Mouse (Mus musculus) spleen, adult 2 months (tissue): ENCODE measurements around the gene Cfi. TPM values are rescaled to one million over a fixed set of nuclear protein-coding genes. Genes with fewer than 3 reads are reported as not detected.

ENCODE experiments used
- DNase-seq, 2 experiments: peaks; one replicate each; pipeline versions ENCODE4 v3.0.0 to v3.0.0-alpha.2; 2012 to 2021; ENCODE audit warnings: low spot score in 2 of 2, low read depth in 1 of 2
- H3K27ac ChIP-seq: fragments of 200-500 bp; 2 replicates; pipeline ENCODE4 v1.5.1; 2012; ENCODE audit warnings: low read length, inconsistent platforms; ENCODE audit not compliant: insufficient read depth
- H3K27me3 ChIP-seq: fragments of 200-500 bp; 2 replicates; pipeline ENCODE4 v1.6.1; 2012; ENCODE audit warnings: mild to moderate bottlenecking, moderate library complexity, low read length, inconsistent platforms; ENCODE audit not compliant: control insufficient read depth, insufficient read depth
- H3K36me3 ChIP-seq: fragments of 200-500 bp; 2 replicates; pipeline ENCODE4 v1.6.1; 2012; ENCODE audit warnings: mild to moderate bottlenecking, low read length, inconsistent platforms; ENCODE audit not compliant: control insufficient read depth, insufficient read depth
- H3K4me1 ChIP-seq: fragments of 200-500 bp; 2 replicates; pipeline ENCODE4 v1.6.1; 2011; ENCODE audit warnings: inconsistent platforms; ENCODE audit not compliant: control insufficient read depth, insufficient read depth, insufficient read length
- H3K4me3 ChIP-seq: fragments of 200-500 bp; 2 replicates; pipeline ENCODE4 v1.5.1; 2011; ENCODE audit warnings: mild to moderate bottlenecking, inconsistent platforms; ENCODE audit not compliant: insufficient read depth, insufficient read length; ENCODE audit errors: extremely low read depth
- CTCF ChIP-seq: fragments of 200-500 bp; IDR thresholded peaks from 2 replicates; pipeline ENCODE4 v1.5.1; 2011; ENCODE audit warnings: mild to moderate bottlenecking, inconsistent platforms; ENCODE audit not compliant: insufficient read depth, insufficient read length, insufficient replicate concordance; ENCODE audit errors: extremely low read depth
- POLR2A ChIP-seq: fragments of 200-500 bp; IDR thresholded peaks from 2 replicates; pipeline ENCODE4 v1.6.1; 2011; ENCODE audit warnings: low read depth, low read length, inconsistent platforms
- WGBS: fragments of 180-500 bp; shearing (Covaris S2); methylation state at CpG from one replicate; pipeline ENCODE4 v1.1.7; 2018; 5-methylcytosine and 5-hydroxymethylcytosine counted together
- polyA plus RNA-seq: library from polyadenylated mRNA; depleted of rRNA; stranded (reverse); fragments of >200 nt; gene quantifications from 2 replicates; pipeline ENCODE4 v1.2.3, GENCODE M21; 2012

The Cfi gene
- polyA plus RNA-seq, 1 experiment, result not detected

DNA sequence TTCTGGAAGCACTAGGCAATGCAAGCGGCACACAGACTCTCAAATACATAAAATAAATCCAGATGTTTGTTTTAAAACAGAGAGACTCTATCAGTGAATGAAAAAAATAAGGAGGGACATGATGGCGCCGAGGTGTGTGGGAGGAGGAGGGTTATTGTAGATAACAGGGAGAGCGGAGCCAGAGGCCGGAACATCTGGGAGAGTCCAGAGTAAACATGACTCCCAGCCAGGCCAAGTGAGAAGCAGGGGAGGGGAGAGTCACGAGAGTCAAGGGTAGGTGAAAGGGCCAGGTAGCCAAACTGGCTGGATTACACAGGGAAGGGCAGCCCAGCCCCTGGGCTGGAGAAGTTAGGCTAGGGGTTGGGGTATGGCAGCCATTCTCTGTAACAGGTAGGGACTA lies 60.9 kb downstream of the Cfi start:
- WGBS, result 95% methylated on average over 6 of the region's 6 CpGs
- no peak for DNase-seq
- TF ChIP-seq POLR2A (no peak), CTCF (no peak)
- Histone ChIP-seq H3K27ac (no peak overlapping the region), H3K36me3 (0 out of 2 replicates have a peak, but pooled peaks cover 1% of the 10 kb centered on the region), H3K4me1 (0 out of 2 replicates have a peak, but pooled peaks cover 2% of the 10 kb centered on the region), H3K27me3 (no peaks in the 10 kb centered on the region), H3K4me3 (no peak overlapping the region)

DNA sequence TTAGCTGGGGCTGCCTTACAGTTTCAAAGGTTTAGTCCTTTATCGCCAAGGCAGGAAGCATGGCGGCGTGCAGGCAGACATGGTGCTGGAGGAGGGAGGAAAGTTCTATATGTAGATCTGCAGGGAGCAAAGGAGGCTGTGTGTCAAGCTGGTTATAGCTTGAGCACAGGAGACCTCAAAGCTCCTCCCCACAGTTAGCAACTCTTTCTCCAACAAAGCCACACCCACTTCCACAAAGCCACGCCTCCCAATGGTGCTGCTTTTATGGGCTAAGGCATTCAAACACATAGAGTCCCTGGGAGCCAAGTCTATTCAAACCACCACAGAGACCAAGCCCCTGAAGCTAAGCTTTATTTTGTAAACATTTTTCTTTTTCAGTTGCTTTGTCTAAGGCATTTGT lies 63.2 kb downstream of the Cfi start:
- DNase-seq, result no peak
- 87% methylated on average over 4 of the region's 4 CpGs for WGBS
- H3K27ac ChIP-seq, result no peak overlapping the region
- no peaks in the 10 kb centered on the region for H3K27me3 ChIP-seq
- no peak for TF ChIP-seq CTCF
- no peak for TF ChIP-seq POLR2A
- peaks cover 7% of the 10 kb centered on the region; the same call in 1 of the 2 replicates for H3K4me1 ChIP-seq
- H3K4me3 ChIP-seq, result no peak overlapping the region
- no peaks in the 10 kb centered on the region for H3K36me3 ChIP-seq

DNA sequence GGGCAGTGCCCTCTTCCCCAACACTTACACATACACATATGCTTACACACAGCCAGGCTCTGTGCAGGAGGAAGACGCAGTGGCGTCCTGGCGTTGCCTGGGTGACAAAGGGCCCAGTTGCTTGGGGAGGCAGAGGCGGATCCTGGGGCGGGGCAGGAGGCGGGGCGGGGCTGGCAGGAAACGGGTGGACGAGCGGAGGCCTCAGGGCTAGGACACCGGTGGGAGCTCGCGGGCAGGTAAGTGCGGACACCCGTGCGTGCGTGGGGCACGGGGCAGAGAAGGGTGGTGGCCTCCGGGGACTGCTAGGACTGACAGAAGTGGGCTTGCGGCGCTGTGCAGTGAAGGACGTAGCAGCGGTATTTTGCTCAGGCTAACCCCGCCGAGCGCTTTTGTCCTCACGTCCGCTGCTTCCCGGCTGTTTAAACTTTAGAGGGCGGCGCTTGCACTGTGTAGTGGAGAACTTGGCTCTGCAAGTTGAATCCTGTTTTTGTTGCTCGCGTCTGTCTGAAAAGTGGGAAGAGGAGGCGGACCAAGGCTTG lies 65.7 kb downstream of the Cfi start, which contains the start of gene Casp6:
Gene Casp6, plus strand, starts transcription at position 155 of the 539 bp plus-strand sequence.
- WGBS, result under 1% methylated on average over 34 of the region's 34 CpGs
- no peak for TF ChIP-seq CTCF
- no peak for TF ChIP-seq POLR2A
- peak within 1 kb of the TSS; percentile 90 for H3K4me3 ChIP-seq
- peak within 1 kb of the TSS; percentile 54 for H3K27ac ChIP-seq
- peaks cover 15% of the 10 kb centered on the region; the same call in 1 of the 2 replicates for H3K4me1 ChIP-seq
- H3K27me3 ChIP-seq, result no peaks in the 10 kb centered on the region
- no peaks in the 10 kb centered on the region for H3K36me3 ChIP-seq
- DNase-seq, result peak; percentile 51 to 91

DNA sequence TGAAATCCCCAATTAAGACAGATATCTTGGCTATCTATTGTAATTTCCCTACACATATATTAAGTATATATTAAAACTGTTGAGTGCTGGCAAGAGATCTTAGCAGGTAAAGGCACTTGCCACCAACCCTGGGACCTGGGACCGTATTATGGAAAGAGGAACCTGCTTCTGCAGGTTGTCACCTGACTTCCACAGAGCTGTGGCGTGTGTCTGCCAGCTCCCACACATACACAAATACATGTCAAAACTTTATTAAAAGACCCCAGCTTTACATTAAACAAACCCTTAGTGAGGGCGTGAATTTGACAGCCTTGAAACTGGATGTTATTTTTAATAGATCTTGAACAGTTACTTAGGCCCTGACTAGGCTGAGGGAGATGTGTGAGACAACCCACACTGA lies 67.7 kb downstream of the Cfi start:
- peaks cover 15% of the 10 kb centered on the region; the same call in 1 of the 2 replicates for H3K4me1 ChIP-seq
- H3K27me3 ChIP-seq, result no peaks in the 10 kb centered on the region
- DNase-seq, result no peak
- H3K36me3 ChIP-seq, result peaks cover 2% of the 10 kb centered on the region; the same call in 1 of the 2 replicates
- WGBS, result 72% methylated on average over 3 of the region's 3 CpGs
- no peak overlapping the region for H3K4me3 ChIP-seq
- no peak overlapping the region for H3K27ac ChIP-seq
- TF ChIP-seq CTCF (no peak), POLR2A (no peak)

DNA sequence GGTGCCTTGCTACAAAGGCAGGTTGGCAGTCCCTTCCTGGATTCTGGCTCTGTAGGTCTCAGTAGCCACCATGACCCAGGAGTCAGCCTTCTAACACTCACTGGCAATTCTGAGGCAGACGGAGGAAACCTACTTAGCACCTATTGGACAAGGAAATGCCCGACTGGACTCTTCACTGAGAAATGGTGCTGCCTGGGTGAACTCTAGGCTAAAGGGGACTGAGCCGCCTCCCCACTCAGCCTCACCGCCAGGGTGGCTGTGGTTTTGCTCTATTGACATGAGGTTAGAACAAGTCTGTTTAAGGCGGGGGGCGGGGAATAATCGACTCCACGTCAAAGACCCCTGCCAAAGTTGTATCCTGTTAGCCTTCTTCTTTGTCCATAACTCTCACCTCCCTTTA lies 68.2 kb downstream of the Cfi start:
- no peak for DNase-seq
- H3K27me3 ChIP-seq, result no peaks in the 10 kb centered on the region
- peaks cover 15% of the 10 kb centered on the region; the same call in 1 of the 2 replicates for H3K4me1 ChIP-seq
- H3K27ac ChIP-seq, result no peak overlapping the region
- 43% methylated on average over 8 of the region's 8 CpGs for WGBS
- no peak overlapping the region for H3K4me3 ChIP-seq
- TF ChIP-seq CTCF, result no peak
- no peak for TF ChIP-seq POLR2A
- peaks cover 3% of the 10 kb centered on the region; the same call in 1 of the 2 replicates for H3K36me3 ChIP-seq

DNA sequence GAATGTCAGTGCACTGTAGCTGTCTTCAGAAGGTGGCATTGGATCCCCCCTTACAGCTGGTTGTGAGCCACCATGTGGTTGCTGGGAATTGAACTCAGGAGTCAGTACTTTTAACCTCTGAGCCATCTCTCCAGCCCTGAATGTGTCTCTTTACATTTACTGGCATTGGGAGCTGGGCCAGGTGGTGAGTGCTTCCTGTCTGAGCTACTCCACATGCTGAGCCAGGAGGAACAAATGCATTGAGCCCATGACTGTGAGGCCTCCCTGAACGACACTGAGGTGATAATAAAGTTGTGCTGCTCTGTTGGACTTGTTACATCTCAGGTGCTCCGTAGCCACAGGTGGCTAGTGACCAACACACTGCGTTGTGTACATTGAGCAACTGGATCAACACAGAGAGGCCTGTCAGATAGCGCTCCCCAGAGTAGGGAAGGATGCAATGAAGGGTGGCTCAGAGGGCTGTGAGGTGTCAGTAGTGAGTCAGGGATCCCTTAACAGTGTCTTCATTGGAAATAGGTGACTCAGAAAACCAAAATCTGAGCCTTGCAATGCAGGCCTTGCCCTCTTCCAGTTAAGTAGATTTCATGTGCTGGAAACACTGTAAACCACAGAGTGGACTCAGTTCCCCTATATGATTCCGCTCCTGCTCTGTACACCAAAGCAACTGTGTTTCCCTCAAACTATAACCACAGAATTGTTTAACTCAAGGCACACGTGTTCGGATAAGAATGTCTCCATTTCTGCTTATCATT lies 68.9 kb downstream of the Cfi start:
- 55% methylated on average over 7 of the region's 7 CpGs for WGBS
- H3K36me3 ChIP-seq, result peaks cover 6% of the 10 kb centered on the region

DNA sequence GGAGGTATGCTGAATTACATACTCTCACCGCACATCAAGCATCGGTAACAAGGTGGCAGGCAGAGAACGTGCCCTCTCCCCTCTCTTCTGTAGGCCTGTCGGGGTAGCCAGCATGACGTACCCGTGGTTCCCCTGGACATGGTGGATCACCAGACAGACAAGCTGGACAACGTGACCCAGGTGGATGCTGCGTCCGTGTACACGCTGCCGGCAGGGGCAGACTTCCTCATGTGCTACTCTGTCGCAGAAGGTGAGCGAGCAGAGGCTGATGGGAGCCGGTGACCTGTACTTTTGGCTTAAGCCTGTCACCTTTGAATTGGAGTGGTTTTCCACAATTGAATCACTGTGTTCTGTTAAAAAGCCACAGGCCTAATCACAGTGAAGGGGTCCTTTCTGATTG lies 76.3 kb downstream of the Cfi start:
- no peak for TF ChIP-seq POLR2A
- no peak for TF ChIP-seq CTCF
- no peak overlapping the region for H3K4me3 ChIP-seq
- H3K4me1 ChIP-seq, result no peaks in the 10 kb centered on the region
- peaks cover 34% of the 10 kb centered on the region for H3K36me3 ChIP-seq
- no peak for DNase-seq
- WGBS, result 95% methylated on average over 14 of the region's 14 CpGs
- no peaks in the 10 kb centered on the region for H3K27me3 ChIP-seq
- no peak overlapping the region for H3K27ac ChIP-seq

More for the DNA sequence above, 68.9 kb downstream of the Cfi start:
- Histone ChIP-seq H3K27me3 (no peaks in the 10 kb centered on the region), H3K4me3 (no peak overlapping the region), H3K4me1 (peaks cover 15% of the 10 kb centered on the region; the same call in 1 of the 2 replicates), H3K27ac (no peak overlapping the region)
- no peak for TF ChIP-seq CTCF
- DNase-seq, result no peak
